Mouse (Mus musculus) midbrain, embryonic 15.5 days (tissue): ENCODE data around the gene Spata2l. TPM values are rescaled to one million over a fixed set of nuclear protein-coding genes. Genes with fewer than 3 reads are reported as not detected.
A peak's percentile ranks its signal among the peaks of the same experiment; 100 is the strongest.
"Not testable (repeated sequence)": the region's sequence is repeated elsewhere in the genome, so short reads cannot be mapped to it uniquely, and the experiment has no call there.

Source experiments
- ATAC-seq: fragments of 200-750 bp; cut with Nextera tagmentation; replicated peaks from 2 replicates; pipeline ENCODE4 v1.8.0; 2017; ENCODE audit warnings: moderate TSS enrichment
- H3K27ac ChIP-seq: fragments of 300-500 bp; sonication (generic); 2 replicates; pipeline ENCODE4 v1.5.1; 2015; ENCODE audit warnings: mild to moderate bottlenecking, inconsistent platforms
- H3K27me3 ChIP-seq: fragments of 300-500 bp; sonication (generic); replicated peaks from 2 replicates; pipeline ENCODE4 v1.6.1; 2015; ENCODE audit warnings: inconsistent platforms
- H3K36me3 ChIP-seq: fragments of 300-500 bp; sonication (generic); replicated peaks from 2 replicates; pipeline ENCODE4 v1.6.1; 2015; ENCODE audit warnings: inconsistent platforms
- H3K4me1 ChIP-seq: fragments of 300-500 bp; sonication (generic); 2 replicates; pipeline ENCODE4 v1.6.1; 2015; ENCODE audit warnings: inconsistent platforms
- H3K4me2 ChIP-seq: fragments of 300-500 bp; sonication (generic); 2 replicates; pipeline ENCODE4 v1.6.1; 2015; ENCODE audit warnings: inconsistent platforms, mild to moderate bottlenecking, moderate library complexity
- H3K4me3 ChIP-seq: fragments of 300-500 bp; sonication (generic); 2 replicates; pipeline ENCODE4 v1.5.1; 2015; ENCODE audit warnings: mild to moderate bottlenecking, inconsistent platforms
- H3K9ac ChIP-seq: fragments of 300-500 bp; sonication (generic); 2 replicates; pipeline ENCODE4 v1.6.1; 2015; ENCODE audit warnings: mild to moderate bottlenecking, inconsistent platforms
- H3K9me3 ChIP-seq: fragments of 300-500 bp; sonication (generic); 2 replicates; pipeline ENCODE4 v1.6.1; 2016; ENCODE audit warnings: inconsistent platforms
- WGBS: fragments of 180-500 bp; shearing (Covaris S2); methylation state at CpG from one replicate; pipeline ENCODE4 v1.1.7; 2015; ENCODE audit warnings: mixed read lengths; 5-methylcytosine and 5-hydroxymethylcytosine counted together
- polyA plus RNA-seq: library from polyadenylated mRNA; unstranded; fragments of >200 nt; fragmentation: Nextera tagmentation; extraction: Ambion mirVana; gene quantifications from 2 replicates; pipeline ENCODE4 v1.2.1, GENCODE M21; 2015

Gene Spata2l
- 7.4 and 8.1 TPM in 2 replicates for polyA plus RNA-seq

DNA sequence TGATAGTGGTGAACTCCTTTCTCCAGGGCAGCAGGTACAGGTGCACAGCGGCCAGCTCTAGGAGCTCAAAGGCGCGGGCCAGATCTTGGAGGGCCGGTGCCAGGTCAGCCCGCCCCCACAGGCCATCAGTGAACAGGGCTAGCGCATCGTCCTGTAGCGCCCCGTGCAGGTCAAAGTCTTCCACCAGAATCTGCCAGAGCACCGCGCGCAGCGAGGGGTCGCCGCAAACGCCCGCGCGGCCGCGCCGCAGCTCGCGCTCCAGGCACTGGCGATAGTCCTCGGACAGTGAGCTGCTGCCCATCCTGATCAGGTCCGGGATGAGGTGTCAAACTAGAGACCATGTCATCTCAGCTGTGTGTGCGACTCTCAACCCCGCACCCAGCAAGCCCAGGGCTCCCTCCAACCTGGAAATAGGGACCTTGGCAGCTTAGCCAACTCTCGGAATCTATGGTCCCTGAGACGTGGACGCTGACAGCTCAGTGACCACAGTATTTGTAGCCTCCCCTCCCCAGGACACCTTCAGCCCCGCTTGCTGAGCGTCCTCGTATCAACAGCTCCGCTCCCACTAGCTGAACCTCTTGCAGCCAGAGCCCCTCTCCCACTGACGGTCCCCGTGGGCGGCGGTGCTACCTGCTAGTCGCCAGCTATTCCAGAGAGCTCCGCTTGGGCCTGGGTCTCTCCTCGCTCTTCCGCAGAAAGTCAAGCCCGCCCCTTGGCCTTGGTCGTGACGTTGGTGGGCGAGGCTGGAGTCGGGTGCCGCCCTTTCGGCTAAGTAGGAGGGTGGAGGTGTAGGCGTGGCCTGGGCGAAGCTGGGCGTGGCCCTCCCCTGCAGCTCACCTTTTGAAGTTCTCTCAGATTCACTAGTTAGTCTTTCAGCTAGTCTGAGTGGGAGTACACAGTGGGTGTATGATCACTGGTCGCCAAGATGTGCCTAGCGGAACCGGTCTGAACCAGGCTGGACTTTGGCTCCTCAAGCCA is at the start of gene Spata2l:
Gene Spata2l (minus strand): TSS at position 714 of the 978 bp plus-strand sequence.
- peak; percentile 67 for ATAC-seq
- H3K27ac ChIP-seq = no peak within 1 kb of the TSS
- 2% methylated on average over 57 of the region's 57 CpGs for WGBS

DNA sequence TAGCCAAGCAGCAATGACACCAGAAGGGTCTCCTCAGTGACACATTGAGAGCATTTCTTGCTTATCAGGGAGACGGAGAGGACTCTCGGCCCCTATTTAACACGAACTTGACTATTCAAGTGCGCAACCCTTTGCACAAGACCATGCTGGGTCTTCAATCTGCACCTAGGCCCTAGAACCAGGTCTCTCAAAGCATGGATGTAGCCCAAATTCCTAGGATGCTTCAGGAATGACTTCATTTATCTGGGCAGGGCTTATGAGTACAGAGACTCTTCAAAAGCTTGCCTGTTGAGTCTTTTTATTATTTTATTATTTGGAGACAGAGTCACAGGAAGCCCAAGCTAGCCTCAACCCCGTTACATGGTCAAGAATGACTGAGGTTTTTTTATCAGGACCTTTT is 48.5 kb upstream of the Spata2l start:
- H3K27me3 ChIP-seq = no peaks in the 10 kb centered on the region
- WGBS = 93% methylated on average over 5 of the region's 5 CpGs
- H3K9me3 ChIP-seq = no peaks in the 10 kb centered on the region
- no peak overlapping the region for H3K4me2 ChIP-seq
- no peak overlapping the region for H3K4me3 ChIP-seq
- no peaks in the 10 kb centered on the region for H3K4me1 ChIP-seq
- no peak for ATAC-seq
- no peak overlapping the region for H3K27ac ChIP-seq
- H3K36me3 ChIP-seq = no peaks in the 10 kb centered on the region
- H3K9ac ChIP-seq = no peak overlapping the region

More for the DNA sequence above, at the start of gene Spata2l:
- Histone ChIP-seq H3K9me3 (no peaks in the 10 kb centered on the region), H3K36me3 (0 out of 2 replicates have a peak, but pooled peaks cover 3% of the 10 kb centered on the region), H3K4me2 (peak within 1 kb of the TSS; percentile 69), H3K4me1 (peaks cover 21% of the 10 kb centered on the region), H3K4me3 (peak within 1 kb of the TSS; percentile 44), H3K9ac (peak within 1 kb of the TSS; percentile 49), H3K27me3 (peaks cover 13% of the 10 kb centered on the region; the same call in 1 of the 2 replicates)

DNA sequence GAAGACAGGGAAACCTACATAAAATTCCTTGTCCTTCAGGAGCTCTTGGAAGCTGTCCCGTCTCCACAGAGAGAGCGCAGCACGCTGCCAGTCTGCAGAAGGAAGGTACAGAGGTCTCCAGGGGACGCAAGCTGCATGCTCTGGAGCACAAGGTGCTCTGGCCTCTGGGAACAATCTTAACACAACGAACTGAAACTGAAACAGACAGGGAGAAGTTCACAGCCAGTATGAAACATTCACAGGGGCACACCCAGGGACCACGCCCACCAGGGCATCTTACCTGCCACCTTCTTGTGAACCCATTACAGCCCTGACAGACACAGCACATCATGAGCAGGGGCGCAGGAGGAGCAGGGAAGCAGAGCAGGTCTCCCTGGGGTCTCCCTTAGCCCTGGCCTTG is 48.0 kb upstream of the Spata2l start:
- Histone ChIP-seq H3K36me3 (no peaks in the 10 kb centered on the region), H3K9ac (no peak overlapping the region), H3K27me3 (no peaks in the 10 kb centered on the region), H3K27ac (no peak overlapping the region), H3K4me3 (no peak overlapping the region), H3K9me3 (no peaks in the 10 kb centered on the region), H3K4me2 (no peak overlapping the region), H3K4me1 (no peaks in the 10 kb centered on the region)
- WGBS = 90% methylated on average over 7 of the region's 7 CpGs
- no peak for ATAC-seq

DNA sequence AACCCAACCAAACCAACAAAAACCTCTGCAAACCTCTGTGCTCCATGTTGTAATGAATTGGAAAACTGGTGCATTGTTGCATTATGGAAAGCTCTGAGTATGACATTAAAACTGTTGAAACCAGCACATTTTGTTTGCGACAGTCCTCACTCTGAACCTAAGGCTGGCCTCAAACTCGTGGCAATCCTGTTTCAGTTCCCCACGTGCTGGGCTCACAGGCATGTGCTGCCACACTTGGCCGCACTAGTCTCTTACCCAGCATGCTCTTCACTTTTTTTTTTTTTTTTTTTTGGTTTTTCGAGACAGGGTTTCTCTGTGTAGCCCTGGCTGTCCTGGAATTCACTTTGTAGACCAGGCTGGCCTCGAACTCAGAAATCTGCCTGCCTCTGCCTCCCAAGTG is 47.0 kb upstream of the Spata2l start:
- not testable (repeated sequence) for H3K9ac ChIP-seq, H3K9me3 ChIP-seq, H3K27ac ChIP-seq, H3K4me3 ChIP-seq, H3K4me2 ChIP-seq, H3K36me3 ChIP-seq, H3K27me3 ChIP-seq, ATAC-seq, H3K4me1 ChIP-seq
- WGBS = 95% methylated on average over 5 of the region's 6 CpGs

DNA sequence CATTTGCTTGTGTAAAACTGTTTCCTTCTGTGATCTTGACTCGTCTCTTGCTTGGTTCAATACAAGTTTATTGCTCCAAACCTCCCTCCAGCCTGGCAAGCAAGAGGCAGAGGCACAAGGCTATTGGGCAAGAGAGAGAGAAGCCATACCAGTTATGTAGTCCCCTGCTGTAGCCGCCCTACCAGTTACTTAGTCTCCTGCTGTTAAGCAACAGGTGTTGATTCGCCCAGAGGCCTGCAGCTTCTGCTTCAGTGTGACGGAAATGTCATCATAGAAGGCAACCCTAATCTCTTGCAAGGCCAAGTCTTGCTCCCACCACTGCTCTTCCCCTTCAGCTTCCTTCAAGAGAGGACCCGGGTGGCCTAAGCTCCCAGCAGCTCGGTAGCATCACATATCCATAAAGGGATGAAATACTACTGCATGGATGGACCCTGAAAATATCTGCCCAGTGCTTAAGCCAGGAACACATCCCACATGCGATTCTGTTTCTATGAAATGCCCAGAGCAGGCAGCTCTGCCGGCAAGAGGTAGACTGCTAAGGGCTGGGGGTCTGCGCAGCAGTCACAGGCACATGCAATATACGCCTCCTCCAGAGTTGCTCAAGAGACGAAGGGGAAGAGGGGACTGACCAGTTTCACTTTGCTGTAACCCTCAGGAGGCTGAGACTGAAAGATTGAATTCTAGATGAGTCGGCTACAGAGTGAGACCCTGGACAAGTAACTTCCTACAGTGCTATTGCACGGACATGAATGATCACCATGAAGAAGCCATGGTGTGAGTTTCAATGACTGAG is 44.5 kb upstream of the Spata2l start:
- Histone ChIP-seq H3K9me3 (no peaks in the 10 kb centered on the region), H3K4me1 (no peaks in the 10 kb centered on the region), H3K4me3 (no peak overlapping the region), H3K4me2 (no peak overlapping the region), H3K36me3 (no peaks in the 10 kb centered on the region), H3K27ac (no peak overlapping the region), H3K27me3 (no peaks in the 10 kb centered on the region), H3K9ac (no peak overlapping the region)
- no peak for ATAC-seq
- WGBS = 89% methylated on average over 13 of the region's 13 CpGs

DNA sequence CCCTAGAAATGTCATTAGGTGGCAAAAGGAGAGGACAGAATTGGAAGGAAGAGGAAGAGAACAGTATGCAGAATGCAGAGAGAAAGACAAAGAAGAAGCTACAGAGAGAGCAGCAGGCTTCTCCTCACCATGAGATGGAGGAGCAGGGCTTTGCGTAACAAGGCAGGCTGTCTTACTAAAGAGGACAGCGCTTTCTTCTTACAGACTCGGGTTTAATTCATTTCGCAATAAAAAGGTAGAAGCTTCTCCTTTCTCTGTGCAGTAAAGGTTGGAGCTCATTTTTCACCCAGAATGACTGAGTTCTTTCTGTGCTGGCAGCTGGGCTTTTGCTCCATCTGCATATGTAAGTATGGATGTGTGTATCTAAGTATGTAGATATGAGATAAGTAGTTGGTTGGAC is 43.8 kb upstream of the Spata2l start:
- H3K4me3 ChIP-seq = no peak overlapping the region
- no peak for ATAC-seq
- 92% methylated on average over 4 of the region's 4 CpGs for WGBS

DNA sequence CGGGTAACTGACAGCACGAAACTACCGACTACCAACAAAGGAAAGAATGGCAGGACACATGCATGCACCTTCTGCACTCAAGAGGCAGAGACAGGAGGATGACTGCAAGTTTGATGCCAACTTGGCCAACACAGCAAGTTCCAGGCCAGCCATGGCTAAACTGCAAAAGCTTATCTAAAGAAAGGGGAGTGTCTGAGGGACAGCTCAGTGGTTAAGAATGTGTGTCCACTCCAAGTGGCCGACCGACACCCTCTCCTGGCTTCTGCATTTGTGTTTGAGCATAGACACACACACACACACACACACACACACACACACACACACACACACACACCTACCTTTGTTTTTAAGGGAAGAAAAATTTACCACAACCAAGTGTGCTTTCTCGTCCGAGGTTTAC is 42.4 kb upstream of the Spata2l start:
- no peak overlapping the region for H3K9ac ChIP-seq
- ATAC-seq = no peak

More for the DNA sequence above, 43.8 kb upstream of the Spata2l start:
- H3K9me3 ChIP-seq = no peaks in the 10 kb centered on the region
- H3K4me1 ChIP-seq = no peaks in the 10 kb centered on the region
- no peak overlapping the region for H3K27ac ChIP-seq
- H3K36me3 ChIP-seq = no peaks in the 10 kb centered on the region
- H3K4me2 ChIP-seq = no peak overlapping the region
- H3K9ac ChIP-seq = no peak overlapping the region
- no peaks in the 10 kb centered on the region for H3K27me3 ChIP-seq

DNA sequence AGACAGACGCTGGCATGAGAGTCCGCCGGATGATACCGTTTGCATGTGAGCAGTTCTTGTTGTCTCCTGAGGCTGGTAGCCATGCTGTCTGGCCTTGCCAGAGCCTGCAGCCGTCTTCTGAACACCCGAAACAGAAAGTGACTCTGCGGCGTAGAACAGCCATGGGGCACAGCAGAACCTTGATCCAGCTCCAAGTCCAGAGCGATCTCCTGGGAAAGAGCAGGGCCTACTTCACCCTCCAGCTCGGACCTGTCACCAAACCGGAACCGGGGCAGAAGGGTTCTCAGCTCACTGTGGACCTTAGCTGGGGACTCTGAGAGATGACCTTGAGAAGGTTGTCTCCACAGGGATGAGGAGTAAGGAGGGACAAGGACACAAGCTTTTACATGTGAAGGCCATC is 39.1 kb upstream of the Spata2l start:
- H3K27ac ChIP-seq = no peak overlapping the region
- 93% methylated on average over 12 of the region's 12 CpGs for WGBS
- no peaks in the 10 kb centered on the region for H3K4me1 ChIP-seq
- H3K9me3 ChIP-seq = no peaks in the 10 kb centered on the region
- no peak overlapping the region for H3K4me2 ChIP-seq
- ATAC-seq = no peak
- H3K9ac ChIP-seq = no peak overlapping the region
- H3K27me3 ChIP-seq = no peaks in the 10 kb centered on the region
- 0 out of 2 replicates have a peak, but pooled peaks cover 2% of the 10 kb centered on the region for H3K36me3 ChIP-seq
- no peak overlapping the region for H3K4me3 ChIP-seq

More for the DNA sequence above, 42.4 kb upstream of the Spata2l start:
- no peak overlapping the region for H3K4me3 ChIP-seq
- H3K27me3 ChIP-seq = no peaks in the 10 kb centered on the region
- H3K36me3 ChIP-seq = no peaks in the 10 kb centered on the region
- 85% methylated on average over 7 of the region's 7 CpGs for WGBS
- H3K4me2 ChIP-seq = no peak overlapping the region
- H3K27ac ChIP-seq = no peak overlapping the region
- no peaks in the 10 kb centered on the region for H3K9me3 ChIP-seq
- no peaks in the 10 kb centered on the region for H3K4me1 ChIP-seq

DNA sequence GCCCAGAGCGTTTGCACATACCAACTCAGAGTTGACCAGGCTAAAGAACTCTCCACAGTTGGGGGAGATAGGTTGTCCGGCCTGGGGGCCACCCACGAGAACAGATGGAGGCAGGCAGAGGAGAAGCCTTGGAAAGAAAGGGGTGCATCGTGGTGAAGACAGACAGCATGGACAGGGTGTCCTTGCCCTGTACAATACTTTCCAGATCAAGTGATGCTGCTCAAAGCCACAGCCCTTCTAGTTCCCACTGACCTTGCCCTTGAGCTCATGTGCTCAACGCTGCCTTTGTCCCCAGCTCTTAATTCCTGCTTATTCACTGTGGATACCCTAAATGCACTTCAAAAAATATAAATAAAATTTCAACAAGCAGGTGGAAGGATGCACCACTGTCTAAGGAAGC is 38.4 kb upstream of the Spata2l start:
- Histone ChIP-seq H3K27me3 (no peaks in the 10 kb centered on the region), H3K4me1 (no peaks in the 10 kb centered on the region), H3K36me3 (0 out of 2 replicates have a peak, but pooled peaks cover 8% of the 10 kb centered on the region), H3K4me2 (no peak overlapping the region), H3K9ac (no peak overlapping the region), H3K27ac (no peak overlapping the region), H3K4me3 (no peak overlapping the region), H3K9me3 (no peaks in the 10 kb centered on the region)
- 80% methylated on average over 5 of the region's 5 CpGs for WGBS
- no peak for ATAC-seq

DNA sequence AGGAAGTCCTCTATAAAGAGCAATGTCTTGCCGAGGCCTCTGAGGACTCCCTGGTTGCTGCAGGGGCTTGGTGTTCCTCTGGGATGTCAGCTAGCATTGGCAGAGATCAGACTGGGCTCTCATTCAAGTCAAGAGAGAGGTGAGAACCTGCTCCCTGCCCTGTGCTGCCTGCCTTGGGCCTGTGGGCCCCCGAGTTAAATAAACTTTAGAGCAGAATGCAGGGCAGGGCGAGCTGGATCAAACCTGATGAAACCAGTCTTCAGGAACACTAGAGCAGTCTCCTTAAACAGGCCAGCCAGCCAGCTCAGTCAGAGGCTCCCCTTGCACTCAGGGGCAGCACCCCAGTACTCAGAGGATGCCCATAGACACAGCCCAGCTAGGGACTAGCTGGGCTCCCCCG is 35.9 kb upstream of the Spata2l start:
- WGBS = 77% methylated on average over 4 of the region's 4 CpGs
- ATAC-seq = no peak
- Histone ChIP-seq H3K36me3 (peaks cover 33% of the 10 kb centered on the region), H3K4me2 (no peak overlapping the region), H3K9me3 (no peaks in the 10 kb centered on the region), H3K4me3 (no peak overlapping the region), H3K9ac (no peak overlapping the region), H3K27me3 (no peaks in the 10 kb centered on the region), H3K27ac (no peak overlapping the region), H3K4me1 (no peaks in the 10 kb centered on the region)

DNA sequence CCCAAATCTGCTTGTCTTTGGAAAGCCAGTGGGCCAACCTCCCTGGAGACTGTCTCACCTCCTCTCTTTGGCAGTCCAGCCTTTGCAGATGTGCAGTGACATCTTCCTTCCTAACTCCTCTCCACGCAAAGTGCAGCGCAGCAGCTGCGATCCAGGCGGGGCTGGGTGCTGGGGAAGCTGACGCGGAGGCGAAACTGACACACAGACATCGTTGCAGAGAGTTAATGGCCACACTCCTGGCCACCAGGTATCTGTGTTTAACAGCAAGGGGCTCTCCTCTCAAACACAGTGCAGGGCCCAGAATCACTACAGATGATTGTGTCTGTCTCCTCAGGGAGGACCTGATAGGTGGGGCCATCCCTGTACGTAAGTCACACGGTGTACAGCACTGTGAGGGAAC is 35.1 kb upstream of the Spata2l start:
- H3K4me1 ChIP-seq = no peaks in the 10 kb centered on the region
- H3K27me3 ChIP-seq = no peaks in the 10 kb centered on the region
- H3K9ac ChIP-seq = no peak overlapping the region
- no peak overlapping the region for H3K27ac ChIP-seq
- no peak overlapping the region for H3K4me2 ChIP-seq
- no peak for ATAC-seq
- H3K36me3 ChIP-seq = peaks cover 40% of the 10 kb centered on the region
- 93% methylated on average over 10 of the region's 10 CpGs for WGBS
- no peak overlapping the region for H3K4me3 ChIP-seq
- no peaks in the 10 kb centered on the region for H3K9me3 ChIP-seq

DNA sequence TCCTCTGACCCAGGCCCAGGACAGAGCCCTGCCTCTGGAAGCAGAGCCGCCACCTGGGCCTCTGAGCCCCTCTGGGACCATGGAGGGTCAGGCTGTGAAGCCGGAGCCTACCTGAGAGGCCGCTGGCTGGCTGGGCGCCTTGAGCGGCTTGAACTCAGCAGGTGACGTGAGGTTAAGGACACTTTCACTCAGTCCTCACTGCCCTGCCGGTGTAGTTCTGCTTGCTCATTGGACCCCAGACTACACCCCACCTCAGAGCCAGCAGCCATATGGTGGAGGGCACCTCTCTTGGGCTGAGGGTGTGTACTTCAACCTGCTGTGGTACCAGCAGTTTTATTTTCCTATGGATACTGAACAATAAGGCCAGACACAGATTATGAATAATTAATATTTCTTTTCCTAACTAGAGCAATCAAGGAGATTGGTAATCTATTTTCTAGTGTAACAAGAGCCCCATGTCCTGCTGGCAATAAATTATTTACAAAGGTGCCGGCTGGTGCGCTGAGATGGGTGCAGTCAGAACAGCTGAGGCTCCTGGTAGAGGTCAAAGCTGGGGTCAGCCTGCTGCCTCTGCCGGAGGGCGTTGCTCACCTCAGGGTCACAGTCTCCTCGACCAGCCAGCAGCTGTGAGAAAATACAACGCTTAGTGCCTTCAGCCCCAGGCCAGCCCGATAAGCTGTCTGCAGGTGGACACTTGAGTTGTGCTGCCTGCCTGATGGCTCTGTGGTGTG is 32.1 kb upstream of the Spata2l start:
- Histone ChIP-seq H3K27me3 (no peaks in the 10 kb centered on the region), H3K4me3 (no peak overlapping the region), H3K9me3 (no peaks in the 10 kb centered on the region), H3K27ac (no peak overlapping the region), H3K9ac (no peak overlapping the region), H3K4me1 (no peaks in the 10 kb centered on the region), H3K36me3 (peaks cover 61% of the 10 kb centered on the region), H3K4me2 (no peak overlapping the region)
- ATAC-seq = no peak
- WGBS = 81% methylated on average over 14 of the region's 14 CpGs
